Mouse (Mus musculus): ENCODE measurements around the gene Olfr303. TPM values are rescaled to one million over a fixed set of nuclear protein-coding genes. Genes with fewer than 3 reads are reported as not detected.
"Not testable (repeated sequence)": the region's sequence is repeated elsewhere in the genome, so short reads cannot be mapped to it uniquely, and the experiment has no call there.

Olfr303 gene
- total RNA-seq (2021), result not detected
- long read RNA-seq, result 0 reads

- no peak for DNase-seq (ENCODE audit: low spot score in 2 of 2)
Measured at GRCm38 (mm10) chr7:86397689-86398088, at the start of gene Olfr303. Olfr303 (minus strand) TSS chr7:86397789.

- no peak for DNase-seq (ENCODE audit: low spot score in 2 of 2)
Measured at GRCm38 (mm10) chr7:86403546-86403945, 6.0 kb upstream of the Olfr303 start, which contains the start of gene Olfr301. Olfr301 (plus strand) TSS chr7:86403846.

DNA sequence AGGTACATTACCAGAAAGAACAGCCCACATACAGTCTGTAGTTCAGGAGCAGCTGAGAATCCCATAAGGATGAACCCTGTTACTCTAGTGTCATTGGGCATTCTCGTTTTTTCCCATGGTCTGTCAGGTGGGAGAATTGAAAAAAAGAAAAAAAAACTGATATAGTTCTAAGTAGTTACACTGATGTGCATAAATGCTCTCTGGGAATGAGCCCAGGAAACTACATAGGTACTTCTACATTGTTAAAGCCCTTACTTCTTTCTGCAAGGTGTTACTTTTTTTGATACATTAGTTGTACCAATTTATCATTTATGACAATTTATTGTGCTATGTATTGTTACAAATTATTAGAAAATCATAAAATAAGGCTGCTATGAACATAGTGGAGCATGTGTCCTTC is 11.0 kb downstream of the Olfr303 start, which contains the start of gene Olfr304:
Gene Olfr304 (minus strand): TSS at position 101 of the 400 bp plus-strand sequence.
- DNase-seq (ENCODE audit: low spot score in 2 of 2), result no peak

DNA sequence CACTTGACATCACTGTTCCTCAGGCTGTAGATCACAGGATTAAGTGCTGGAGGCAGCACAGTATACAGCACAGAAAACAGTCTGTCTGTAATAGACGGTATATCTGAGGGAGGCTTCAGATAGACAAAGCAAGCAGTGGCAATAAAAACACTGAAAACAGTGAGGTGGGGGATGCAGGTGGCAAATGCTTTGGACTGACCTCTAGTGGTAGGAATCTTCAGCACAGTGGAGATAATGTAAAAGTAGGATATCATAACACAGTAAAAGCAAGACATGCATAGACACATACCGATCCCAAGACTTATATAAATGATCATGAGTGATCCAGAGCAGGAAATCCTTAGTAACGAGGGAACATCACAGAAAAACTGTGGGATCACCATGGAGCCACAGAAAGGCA is 11.8 kb downstream of the Olfr303 start:
- DNase-seq (ENCODE audit: low spot score in 2 of 2), result no peak

GRCm38 (mm10) chr7:86366828-86367227 is 30.8 kb downstream of the Olfr303 start, which contains the start of gene Olfr305:
Olfr305 (minus strand) TSS chr7:86366928.
- no peak for DNase-seq (ENCODE audit: low spot score in 2 of 2)

DNA sequence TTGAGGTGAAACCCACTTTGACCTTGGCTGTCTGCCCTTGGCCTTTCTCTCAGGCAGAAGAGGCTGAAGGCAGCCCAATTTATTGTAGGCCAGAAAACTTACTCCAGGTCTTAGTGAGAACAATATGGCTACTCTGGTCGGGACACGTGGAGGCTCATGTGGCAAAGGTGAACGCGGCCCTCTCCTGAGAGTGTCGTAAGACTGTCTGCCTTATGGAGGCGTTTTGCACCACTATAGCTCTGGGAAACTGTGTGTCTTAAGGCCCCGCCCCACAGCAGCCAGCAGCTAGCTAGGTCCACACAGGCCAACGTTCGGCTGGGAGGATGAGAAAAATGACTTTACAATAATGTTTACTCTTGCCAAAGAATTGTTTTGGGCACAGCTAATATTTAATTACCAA is 51.3 kb downstream of the Olfr303 start:
- not testable (repeated sequence) for DNase-seq (ENCODE audit: low spot score in 2 of 2)

- DNase-seq (ENCODE audit: low spot score in 2 of 2), result no peak
Measured at GRCm38 (mm10) chr7:86344253-86344652, 53.3 kb downstream of the Olfr303 start.

DNA sequence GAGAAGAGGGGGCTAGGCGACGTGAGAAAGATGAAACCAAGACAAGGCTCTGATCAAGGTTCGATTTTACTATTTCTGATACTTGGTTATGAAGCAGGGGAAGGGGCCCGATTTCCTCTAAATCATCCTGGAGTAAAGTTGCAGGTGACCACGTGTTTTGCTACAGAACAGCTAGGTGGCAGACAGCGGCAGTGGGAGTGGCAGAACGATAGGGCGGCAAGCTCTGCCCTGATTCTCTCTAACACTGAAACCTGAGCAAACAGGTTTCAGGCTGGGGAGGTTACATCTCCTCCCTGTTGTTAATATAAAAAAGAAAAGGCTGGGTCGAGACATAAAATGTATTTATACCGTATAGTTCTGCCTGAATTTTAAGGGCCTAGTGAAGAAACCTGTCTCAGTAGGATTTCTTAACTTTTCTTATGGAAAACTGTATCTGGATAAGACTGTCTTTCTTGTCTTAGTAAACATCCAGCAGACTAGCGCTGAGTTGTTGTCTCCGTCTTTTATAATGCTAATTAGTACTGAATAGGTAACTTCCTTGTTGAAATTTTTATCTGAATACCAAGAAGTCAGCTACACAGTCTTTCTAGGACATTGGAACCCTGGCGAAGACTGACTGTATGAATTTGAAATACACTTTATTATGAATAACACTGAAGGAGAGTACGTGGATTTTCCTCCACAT is 54.6 kb downstream of the Olfr303 start:
- no peak for DNase-seq (ENCODE audit: low spot score in 2 of 2)

Other genes with a start within 250 kb of the Olfr303 start
- gene Vmn2r75, start 226.0 kb downstream of the Olfr303 start, total RNA-seq (2021), result not detected
- gene Vmn2r76, start 151.5 kb downstream of the Olfr303 start, total RNA-seq (2021), result not detected
- not detected for gene Olfr310, start 120.6 kb downstream of the Olfr303 start, total RNA-seq (2021)
- gene Olfr309, start 84.1 kb downstream of the Olfr303 start, total RNA-seq (2021), result not detected
- not detected for gene Olfr308, start 72.2 kb downstream of the Olfr303 start, total RNA-seq (2021)
- not detected for gene Olfr307, start 60.2 kb downstream of the Olfr303 start, total RNA-seq (2021)
- gene Olfr305, start 30.9 kb downstream of the Olfr303 start, total RNA-seq (2021), result not detected
- gene Olfr304, start 11.1 kb downstream of the Olfr303 start, total RNA-seq (2021), result not detected
- gene Olfr301, start 6.1 kb upstream of the Olfr303 start, total RNA-seq (2021), result not detected
- gene Olfr299, start 62.1 kb upstream of the Olfr303 start, total RNA-seq (2021), result not detected
- not detected for gene Olfr298, start 94.7 kb upstream of the Olfr303 start, total RNA-seq (2021)
- gene Olfr297, start 122.2 kb upstream of the Olfr303 start, total RNA-seq (2021), result not detected
- gene Olfr295, start 186.1 kb upstream of the Olfr303 start, total RNA-seq (2021), result not detected
- not detected for gene Olfr294, start 218.9 kb upstream of the Olfr303 start, total RNA-seq (2021)

Data from layer of hippocampus, adult 18-20 months (tissue).